Comparison of ENCODE assay signal across 10 mouse cellular contexts in the genomic region with DNA sequence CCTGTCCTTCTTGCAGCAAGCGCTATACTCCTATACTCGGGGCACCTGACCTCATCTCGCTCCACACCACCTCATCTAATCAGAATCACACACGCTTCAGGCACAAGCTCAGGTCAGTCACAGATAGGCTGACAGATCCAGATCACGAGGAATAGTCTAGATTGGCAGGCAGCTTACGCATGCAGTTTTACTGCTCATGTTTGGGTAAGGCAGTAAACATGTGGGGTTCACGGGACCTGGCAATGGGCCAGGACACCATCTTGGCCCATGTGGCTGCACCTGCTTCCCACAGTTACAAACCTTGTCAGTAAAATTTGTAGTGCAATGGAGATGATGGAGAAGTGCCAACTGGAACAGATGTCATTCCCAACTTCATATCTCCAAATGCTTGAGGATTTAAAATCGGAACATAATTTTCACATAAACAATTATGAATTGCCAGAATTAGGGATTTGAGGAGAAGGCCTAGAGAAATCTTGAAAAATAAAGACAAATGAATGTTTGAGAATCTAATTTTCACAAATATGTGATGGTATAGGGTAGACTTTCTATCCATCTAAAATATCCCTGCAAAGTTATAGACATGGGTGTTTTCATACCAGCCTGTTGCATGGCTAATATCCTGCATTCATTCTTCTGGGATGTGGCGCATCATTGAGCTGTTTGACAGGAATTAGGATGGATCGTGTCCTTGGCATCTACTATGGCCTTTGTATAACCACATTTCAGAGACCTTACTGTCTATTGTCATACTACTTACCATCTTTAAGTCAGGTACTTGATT.
DNase-seq lines count a peak whose midpoint lies in the region.
"Had no signal": no experiment of that assay in that cellular context is flagged by ENCODE, and none has a peak within 500 bp of the region (broad histone marks: within the 10 kb centered on the region; RNA-seq: fewer than 3 reads in every experiment).

No protein-coding gene starts in this region.

- intact Hi-C loops in heart, postnatal 25 days (cut with DNase I) = no loop called here

- peak; percentile 20 for DNase-seq in 3134 (ENCODE audit: extremely low read depth, insufficient read length, low spot score)
- peak; percentile 95 for DNase-seq in brain, adult 2 months (ENCODE audit: low read depth, low spot score)
- DNase-seq in frontal cortex, postnatal 14 days (ENCODE audit: low spot score in 2 of 2) = peak; percentile 15 to 20
- peak; percentile 6 to 37 for DNase-seq in left cerebral cortex, adult 9 months (ENCODE audit: low spot score in 2 of 2)
- no peak for DNase-seq in lung, postnatal 36 days
- no peak for DNase-seq in ovary, postnatal 10 days (ENCODE audit: low spot score)
- no peak for DNase-seq in kidney, postnatal 4 days
- no peak for DNase-seq in heart, postnatal 25 days (ENCODE audit: low spot score)
- DNase-seq: lung, adult 2 months; thymus, adult 18-20 months had no signal

Comparison
In these comparisons a context has a peak if more than half of its experiments do, and no peak if none do; other contexts are left out.
1. DNase-seq: peak in 3134 (single experiment), brain, adult 2 months (single experiment), frontal cortex, postnatal 14 days (2 of 2) and left cerebral cortex, adult 9 months (2 of 2); none in lung, postnatal 36 days (single experiment), ovary, postnatal 10 days (single experiment), kidney, postnatal 4 days (0 of 2) and heart, postnatal 25 days (single experiment).